Mouse (Mus musculus) erythroblast, embryonic 14.5 days (primary cell): ENCODE data around the gene Fyn.

Source experiments
- GATA1 ChIP-seq: IDR thresholded peaks from 2 replicates; pipeline ENCODE4 v1.6.1; 2012; ENCODE audit warnings: low read length, inconsistent platforms, mixed read lengths
- TAL1 ChIP-seq: IDR thresholded peaks from 3 replicates; pipeline ENCODE4 v1.6.1; 2012; ENCODE audit warnings: low read length, inconsistent platforms, mixed read lengths

DNA sequence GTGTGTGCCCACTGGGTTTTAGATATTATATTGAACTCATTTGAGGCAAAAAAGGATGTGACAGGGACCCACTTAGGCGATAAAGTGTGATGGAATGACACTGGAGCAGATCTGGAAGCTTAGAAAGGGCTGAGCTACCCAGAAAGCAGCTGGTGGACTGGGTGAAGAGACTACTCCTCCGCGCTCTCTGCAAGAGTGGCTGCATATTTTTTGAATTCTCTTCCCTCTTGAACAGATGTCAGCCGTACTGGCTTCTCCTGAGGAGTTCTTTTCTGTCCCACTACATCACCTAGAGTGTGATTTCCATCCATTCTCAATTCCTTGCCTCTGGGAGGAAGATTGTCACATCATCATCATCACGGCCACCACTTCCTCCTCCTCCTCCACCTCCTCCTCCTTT lies 26.9 kb downstream of the Fyn start:
- TF ChIP-seq GATA1 (no peak), TAL1 (no peak)
